Mouse (Mus musculus) midbrain, postnatal 0 days (tissue): ENCODE data around the gene Trappc2. TPM values are rescaled to one million over a fixed set of nuclear protein-coding genes. Genes with fewer than 3 reads are reported as not detected.

Experiments used
- ATAC-seq: fragments of 200-750 bp; cut with Nextera tagmentation; 2 replicates; pipeline ENCODE4 v1.8.0; 2017; ENCODE audit warnings: moderate number of reproducible peaks, mild to moderate bottlenecking, moderate TSS enrichment, moderate library complexity; ENCODE audit not compliant: low FRiP score
- DNase-seq: peaks from one replicate; pipeline ENCODE4 v3.0.0-alpha.2; 2015; ENCODE audit warnings: low spot score
- H3K27ac ChIP-seq: fragments of 300-500 bp; sonication (generic); 2 replicates; pipeline ENCODE4 v1.5.1; 2014; ENCODE audit warnings: low read depth, mild to moderate bottlenecking, low read length, mixed read lengths
- H3K27me3 ChIP-seq: fragments of 300-500 bp; sonication (generic); 2 replicates; pipeline ENCODE4 v1.6.1; 2014; ENCODE audit warnings: low read length, control low read depth, mixed read lengths; ENCODE audit not compliant: insufficient read depth
- H3K36me3 ChIP-seq: fragments of 300-500 bp; sonication (generic); 2 replicates; pipeline ENCODE4 v1.6.1; 2014; ENCODE audit warnings: low read length, control low read depth, mixed read lengths; ENCODE audit not compliant: insufficient read depth
- H3K4me1 ChIP-seq: fragments of 300-500 bp; sonication (generic); 2 replicates; pipeline ENCODE4 v1.6.1; 2014; ENCODE audit warnings: mild to moderate bottlenecking, control low read depth, antibody characterized with exemption, low read length, mixed read lengths; ENCODE audit not compliant: insufficient read depth
- H3K4me2 ChIP-seq: fragments of 300-500 bp; sonication (generic); 2 replicates; pipeline ENCODE4 v1.6.1; 2014; ENCODE audit warnings: low read depth, mild to moderate bottlenecking, low read length, mixed read lengths; ENCODE audit not compliant: poor library complexity, severe bottlenecking
- H3K4me3 ChIP-seq: fragments of 300-500 bp; sonication (generic); 2 replicates; pipeline ENCODE4 v1.5.1; 2014; ENCODE audit warnings: low read depth, mild to moderate bottlenecking, low read length, moderate library complexity
- H3K9ac ChIP-seq: fragments of 300-500 bp; sonication (generic); replicated peaks from 2 replicates; pipeline ENCODE4 v1.6.1; 2014; ENCODE audit warnings: mild to moderate bottlenecking, low read length, moderate library complexity, mixed read lengths; ENCODE audit not compliant: poor library complexity, severe bottlenecking
- H3K9me3 ChIP-seq: fragments of 300-500 bp; sonication (generic); 2 replicates; pipeline ENCODE4 v1.6.1; 2016; ENCODE audit warnings: low read length, control low read depth
- CTCF ChIP-seq: IDR thresholded peaks from 2 replicates; pipeline ENCODE4 v1.5.1; 2016; ENCODE audit warnings: antibody characterized with exemption, mild to moderate bottlenecking
- WGBS: fragments of 180-500 bp; shearing (Covaris S2); extraction: QIAGEN DNeasy Blood & Tissue Kit; methylation state at CpG from one replicate; pipeline ENCODE4 v1.1.7; 2014; 5-methylcytosine and 5-hydroxymethylcytosine counted together
- polyA plus RNA-seq: library from polyadenylated mRNA; unstranded; fragments of >200 nt; fragmentation: Nextera tagmentation; extraction: Ambion mirVana; gene quantifications from 2 replicates; pipeline ENCODE4 v1.2.1, GENCODE M21; 2015
- total RNA-seq: library from RNA; depleted of rRNA; stranded (reverse); fragments of >200 nt; gene quantifications from 2 replicates; pipeline ENCODE4 v1.2.3, GENCODE M21; 2014; rRNA removed

Gene Trappc2
- total and polyA plus RNA-seq, 2 experiments from 2014 or later, result 43.0 to 107 TPM

DNA sequence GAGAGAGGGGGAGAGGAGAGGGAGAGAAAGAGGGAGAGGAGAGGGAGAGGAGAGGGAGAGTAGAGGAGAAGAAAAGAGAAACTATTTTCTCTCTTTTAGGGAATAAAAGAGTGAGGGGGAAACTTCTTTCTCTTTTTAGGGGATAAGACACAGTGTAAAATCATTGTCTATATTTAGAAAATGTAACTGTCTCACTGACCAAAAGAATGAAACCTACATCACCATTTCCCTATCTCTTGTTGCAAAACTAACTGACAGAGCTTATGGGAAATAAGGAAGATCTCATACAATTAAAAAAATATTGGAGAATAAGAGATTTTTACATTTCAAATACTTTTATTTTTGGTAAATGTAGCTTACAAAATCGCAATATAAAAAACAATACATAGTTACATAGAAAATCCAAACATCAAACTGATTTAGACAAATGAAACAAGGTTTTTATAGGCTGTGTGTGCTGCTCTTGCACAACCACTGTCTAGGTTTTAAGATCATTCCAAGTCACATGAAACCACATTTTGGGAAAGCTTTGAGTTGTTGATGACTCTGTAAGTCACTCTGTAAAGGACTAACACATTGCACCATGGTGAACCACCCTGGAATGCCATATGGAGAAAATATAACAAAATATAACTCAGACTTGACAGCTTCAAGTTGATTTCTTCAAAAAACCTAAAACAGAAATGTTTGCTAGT is 59.3 kb downstream of the Trappc2 start:
- no peak overlapping the region for H3K4me2 ChIP-seq
- H3K9ac ChIP-seq, result no peak overlapping the region
- ATAC-seq (no peak), DNase-seq (no peak)
- no peak for TF ChIP-seq CTCF
- H3K27ac ChIP-seq, result no peak overlapping the region
- no peaks in the 10 kb centered on the region for H3K9me3 ChIP-seq
- H3K4me3 ChIP-seq, result no peak overlapping the region
- WGBS, result 79% methylated on average over 1 of the region's 1 CpGs
- no peaks in the 10 kb centered on the region for H3K36me3 ChIP-seq
- H3K27me3 ChIP-seq, result no peaks in the 10 kb centered on the region
- no peaks in the 10 kb centered on the region for H3K4me1 ChIP-seq

Other genes with a start within 250 kb of the Trappc2 start
- gene Gpm6b, start 201.7 kb upstream of the Trappc2 start, total RNA-seq, result 322 and 332 TPM in 2 replicates
- gene Gpm6b, start 201.7 kb upstream of the Trappc2 start, polyA plus RNA-seq, result 265 and 280 TPM in 2 replicates
- 5.3 and 8.0 TPM in 2 replicates for gene Ofd1, start 130 bp downstream of the Trappc2 start, total RNA-seq
- gene Ofd1, start 130 bp downstream of the Trappc2 start, polyA plus RNA-seq, result 6.4 and 6.7 TPM in 2 replicates
- 40.3 and 41.4 TPM in 2 replicates for gene Rab9, start 39.3 kb downstream of the Trappc2 start, total RNA-seq
- 54.6 and 56.7 TPM in 2 replicates for gene Rab9, start 39.3 kb downstream of the Trappc2 start, polyA plus RNA-seq
- gene Tceanc, start 78.0 kb downstream of the Trappc2 start, total RNA-seq, result 3.3 and 4.8 TPM in 2 replicates
- gene Tceanc, start 78.0 kb downstream of the Trappc2 start, polyA plus RNA-seq, result 2.6 and 3.0 TPM in 2 replicates
- 1.7 and 1.9 TPM in 2 replicates for gene Egfl6, start 145.1 kb downstream of the Trappc2 start, total RNA-seq
- gene Egfl6, start 145.1 kb downstream of the Trappc2 start, polyA plus RNA-seq, result 1.7 and 2.0 TPM in 2 replicates